8 mouse cellular contexts compared by ENCODE assay signal in the genomic region with DNA sequence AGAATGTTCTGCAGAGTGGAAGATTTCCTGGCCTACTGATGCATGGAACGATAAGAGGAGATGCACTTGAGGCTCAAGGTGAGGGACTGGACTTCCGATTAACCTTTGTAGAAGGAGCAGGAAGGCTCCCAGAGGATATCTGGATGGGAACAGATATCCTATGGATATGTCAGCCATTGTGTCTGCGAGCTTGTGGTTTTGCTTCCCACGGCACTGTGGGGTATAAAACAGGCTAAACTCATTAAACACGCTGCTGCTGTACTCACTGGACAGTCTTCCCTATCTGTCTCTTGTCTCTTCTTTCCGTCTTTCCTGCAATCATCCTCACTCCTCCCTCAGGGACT. TPM values are rescaled to one million over a fixed set of nuclear protein-coding genes. Genes with fewer than 3 reads are reported as not detected.
DNase-seq lines count a peak whose midpoint lies in the region; ATAC-seq and TF ChIP-seq lines count a peak whose summit lies in the region.

No protein-coding gene starts in this region.

- peak overlapping the region; percentile 42 for H3K4me3 ChIP-seq in kidney, embryonic 15.5 days (replicated peaks)
- H3K4me3 ChIP-seq in embryonic facial prominence, embryonic 13.5 days: peak overlapping the region; percentile 42
- peak overlapping the region; percentile 32; the same call in 1 of the 2 replicates for H3K4me3 ChIP-seq in intestine, postnatal 0 days (ENCODE audit: low read depth, low read length)
- H3K4me3 ChIP-seq in myocyte: no peak overlapping the region

- H3K4me1 ChIP-seq in kidney, embryonic 15.5 days: peaks cover 8% of the 10 kb centered on the region; the same call in 1 of the 2 replicates
- H3K4me1 ChIP-seq in embryonic facial prominence, embryonic 13.5 days: peaks cover 7% of the 10 kb centered on the region; the same call in 1 of the 2 replicates
- no peaks in the 10 kb centered on the region for H3K4me1 ChIP-seq in intestine, postnatal 0 days (replicated peaks; ENCODE audit: control insufficient read depth, insufficient read depth, low read length)

- DNase-seq in kidney, adult 18-20 months: no peak
- DNase-seq in right cerebral cortex, adult 2 months (ENCODE audit: low spot score in 2 of 2): no peak
- no peak for DNase-seq in MN1 (ENCODE audit: low spot score)

- no peak for ATAC-seq in kidney, embryonic 15.5 days (replicated peaks; ENCODE audit: low FRiP score)
- ATAC-seq in embryonic facial prominence, embryonic 13.5 days (ENCODE audit: insufficient number of reproducible peaks, insufficient read depth, low FRiP score, low TSS enrichment, low read depth): no peak
- no peak for ATAC-seq in intestine, postnatal 0 days
- no peak for ATAC-seq in erythroid progenitor cell, adult 5-6 weeks (replicated peaks; ENCODE audit: low FRiP score, poor library complexity, severe bottlenecking)

- no peak for TF ChIP-seq CTCF in intestine, postnatal 0 days (IDR thresholded peaks at IDR 0.05; ENCODE audit: low read depth)

- no peaks in the 10 kb centered on the region for H3K27me3 ChIP-seq in kidney, embryonic 15.5 days
- H3K27me3 ChIP-seq in embryonic facial prominence, embryonic 13.5 days: no peaks in the 10 kb centered on the region
- no peaks in the 10 kb centered on the region for H3K27me3 ChIP-seq in intestine, postnatal 0 days (replicated peaks; ENCODE audit: control insufficient read depth, insufficient read depth, low read length)
- H3K27me3 ChIP-seq in myocyte (ENCODE audit: control insufficient read depth, insufficient read depth, insufficient read length): no peaks in the 10 kb centered on the region

- peak overlapping the region; percentile 60 for H3K4me2 ChIP-seq in kidney, embryonic 15.5 days
- H3K4me2 ChIP-seq in embryonic facial prominence, embryonic 13.5 days: peak overlapping the region; percentile 58
- H3K4me2 ChIP-seq in intestine, postnatal 0 days (replicated peaks; ENCODE audit: low read depth): peak overlapping the region; percentile 64
- peak overlapping the region; percentile 70 for H3K4me2 ChIP-seq in myocyte (ENCODE audit: low read depth)

- H3K27ac ChIP-seq in kidney, embryonic 15.5 days: no peak overlapping the region
- H3K27ac ChIP-seq in embryonic facial prominence, embryonic 13.5 days: no peak overlapping the region
- no peak overlapping the region for H3K27ac ChIP-seq in intestine, postnatal 0 days (ENCODE audit: low read depth, low read length)

- no peaks in the 10 kb centered on the region for H3K9me3 ChIP-seq in kidney, embryonic 15.5 days (replicated peaks)
- no peaks in the 10 kb centered on the region for H3K9me3 ChIP-seq in embryonic facial prominence, embryonic 13.5 days
- no peaks in the 10 kb centered on the region for H3K9me3 ChIP-seq in intestine, postnatal 0 days (ENCODE audit: control insufficient read depth)

- no peaks in the 10 kb centered on the region for H3K36me3 ChIP-seq in kidney, embryonic 15.5 days
- H3K36me3 ChIP-seq in embryonic facial prominence, embryonic 13.5 days: no peaks in the 10 kb centered on the region
- H3K36me3 ChIP-seq in intestine, postnatal 0 days (ENCODE audit: control insufficient read depth, insufficient read depth): no peaks in the 10 kb centered on the region
- no peaks in the 10 kb centered on the region for H3K36me3 ChIP-seq in myocyte (ENCODE audit: control insufficient read depth, insufficient read depth)

- no peak overlapping the region for H3ac ChIP-seq in myocyte (ENCODE audit: control insufficient read depth, insufficient read length)

- H3K79me2 ChIP-seq in myocyte (ENCODE audit: control insufficient read depth, insufficient read depth): no peaks in the 10 kb centered on the region

- WGBS in kidney, embryonic 15.5 days: 38% methylated on average over 6 of the region's 6 CpGs
- 36% methylated on average over 6 of the region's 6 CpGs for WGBS in embryonic facial prominence, embryonic 13.5 days
- WGBS in intestine, postnatal 0 days: 37% methylated on average over 6 of the region's 6 CpGs

- H3K9ac ChIP-seq in kidney, embryonic 15.5 days: no peak overlapping the region; the same call in 1 of the 2 replicates
- peak overlapping the region; percentile 66 for H3K9ac ChIP-seq in embryonic facial prominence, embryonic 13.5 days
- 0 out of 2 replicates have a peak overlapping the region, but pooled peaks have one; percentile 34 for H3K9ac ChIP-seq in intestine, postnatal 0 days (ENCODE audit: low read depth, low read length)

- TF ChIP-seq POLR2A in myocyte (IDR thresholded peaks at IDR 0.05; ENCODE audit: insufficient read length, low read depth): no peak

TF ChIP-seq in myocyte, 11 proteins besides CTCF, POLR2A, EP300 and RAD21:
- TF ChIP-seq TCF3 (IDR thresholded peaks at IDR 0.05; ENCODE audit: insufficient read length, low read depth): no peak
- TF ChIP-seq MYOD1 (IDR thresholded peaks at IDR 0.05; ENCODE audit: control insufficient read depth in 1 of 3, insufficient read length in 2 of 3, low read depth in 2 of 3): no peak
- no peak for TF ChIP-seq CEBPB (IDR thresholded peaks at IDR 0.05; ENCODE audit: insufficient read depth, poor library complexity, severe bottlenecking)

RNA-seq across cellular contexts. Expression of gene Gm10037, which starts 12.8 kb away (rescaled TPM):
- 1.6 and 4.0 TPM in 2 replicates for polyA plus RNA-seq in kidney, embryonic 15.5 days (2015; fragmentation: Nextera tagmentation; extraction: Ambion mirVana)
- 4.1 and 6.0 TPM in 2 replicates for polyA plus RNA-seq in embryonic facial prominence, embryonic 13.5 days (2015; fragmentation: Nextera tagmentation; extraction: Ambion mirVana)
- 0.47 TPM in 1 of 2 replicates, not detected in the other for polyA plus RNA-seq in intestine, postnatal 0 days (2015; fragmentation: Nextera tagmentation; extraction: Ambion mirVana)
- polyA plus RNA-seq in myocyte (2012; fragmentation: generic; extraction: Trizol): not detected
- total RNA-seq in erythroid progenitor cell, adult 5-6 weeks (2015; ENCODE audit: low replicate concordance): not detected in 2 replicates
- not detected in 2 replicates for total RNA-seq in erythroid progenitor cell, adult 5-6 weeks (2017; ENCODE audit: low replicate concordance)

RNA-seq across cellular contexts. Expression of gene BC048507, which starts 19.4 kb away (rescaled TPM):
- not detected in 2 replicates for polyA plus RNA-seq in kidney, embryonic 15.5 days (2015; fragmentation: Nextera tagmentation; extraction: Ambion mirVana)
- not detected in 2 replicates for polyA plus RNA-seq in embryonic facial prominence, embryonic 13.5 days (2015; fragmentation: Nextera tagmentation; extraction: Ambion mirVana)
- polyA plus RNA-seq in intestine, postnatal 0 days (2015; fragmentation: Nextera tagmentation; extraction: Ambion mirVana): not detected in 2 replicates
- polyA plus RNA-seq in myocyte (2012; fragmentation: generic; extraction: Trizol): not detected
- not detected in 2 replicates for total RNA-seq in erythroid progenitor cell, adult 5-6 weeks (2015; ENCODE audit: low replicate concordance)
- not detected in 2 replicates for total RNA-seq in erythroid progenitor cell, adult 5-6 weeks (2017; ENCODE audit: low replicate concordance)

RNA-seq across cellular contexts. Expression of gene Zfp273, which starts 30.2 kb away (rescaled TPM):
- 8.0 and 8.1 TPM in 2 replicates for polyA plus RNA-seq in kidney, embryonic 15.5 days (2015; fragmentation: Nextera tagmentation; extraction: Ambion mirVana)
- 9.5 and 10.1 TPM in 2 replicates for polyA plus RNA-seq in embryonic facial prominence, embryonic 13.5 days (2015; fragmentation: Nextera tagmentation; extraction: Ambion mirVana)
- 2.3 and 2.8 TPM in 2 replicates for polyA plus RNA-seq in intestine, postnatal 0 days (2015; fragmentation: Nextera tagmentation; extraction: Ambion mirVana)
- polyA plus RNA-seq in myocyte (2012; fragmentation: generic; extraction: Trizol): 0.17 TPM
- 1.8 and 11.3 TPM in 2 replicates for total RNA-seq in erythroid progenitor cell, adult 5-6 weeks (2015; ENCODE audit: low replicate concordance)
- total RNA-seq in erythroid progenitor cell, adult 5-6 weeks (2017; ENCODE audit: low replicate concordance): 2.2 TPM in 1 of 2 replicates, not detected in the other
